Mouse (Mus musculus) myocyte (in vitro differentiated cells): ENCODE measurements at regions not wholly inside any gene's neighbourhood (a gene's known extent, or its start where the extent isn't known, plus 50 kb on each side); places are given as distances from the start of the nearest gene placed in this dataset.

Source experiments
- H3K27me3 ChIP-seq: one replicate; pipeline ENCODE4 v1.6.1; 2011; ENCODE audit not compliant: control insufficient read depth, insufficient read depth, insufficient read length
- H3K36me3 ChIP-seq: one replicate; pipeline ENCODE4 v1.6.1; 2011; ENCODE audit not compliant: control insufficient read depth, insufficient read depth
- H3K4me2 ChIP-seq: one replicate; pipeline ENCODE4 v1.6.1; 2011; ENCODE audit warnings: low read depth, control low read depth
- H3K4me3 ChIP-seq: one replicate; pipeline ENCODE4 v1.5.1; 2011; ENCODE audit warnings: mild to moderate bottlenecking, control low read depth, moderate library complexity
- H3K79me2 ChIP-seq: one replicate; pipeline ENCODE4 v1.6.1; 2011; ENCODE audit not compliant: control insufficient read depth, insufficient read depth
- H3ac ChIP-seq: one replicate; pipeline ENCODE4 v1.6.1; 2011; ENCODE audit not compliant: control insufficient read depth, insufficient read length
- CEBPB ChIP-seq: IDR thresholded peaks from 2 replicates; pipeline ENCODE4 v1.6.1; 2011; ENCODE audit warnings: mild to moderate bottlenecking, moderate library complexity; ENCODE audit not compliant: poor library complexity, insufficient read depth, severe bottlenecking
- E2F4 ChIP-seq: IDR thresholded peaks from one replicate; pipeline ENCODE4 v1.6.1; 2011; ENCODE audit warnings: mild to moderate bottlenecking, control low read depth, moderate library complexity; ENCODE audit not compliant: insufficient read depth
- MAX ChIP-seq: IDR thresholded peaks from one replicate; pipeline ENCODE4 v1.6.1; 2011; ENCODE audit warnings: low read depth, mild to moderate bottlenecking, control low read depth
- MYOD1 ChIP-seq, 3 experiments: IDR thresholded peaks; one replicate each; pipeline ENCODE4 v1.6.1; 2011; ENCODE audit warnings: control low read depth in 2 of 3, low read depth in 2 of 3, mild to moderate bottlenecking in 2 of 3, moderate library complexity in 1 of 3; ENCODE audit not compliant: insufficient read length in 2 of 3, control insufficient read depth in 1 of 3
- MYOG ChIP-seq, 3 experiments: IDR thresholded peaks; one replicate each; pipeline ENCODE4 v1.6.1; 2011; ENCODE audit warnings: control low read depth in 2 of 3, low read depth in 2 of 3, mild to moderate bottlenecking in 2 of 3; ENCODE audit not compliant: insufficient read length in 2 of 3, control insufficient read depth in 1 of 3, insufficient read depth in 1 of 3
- POLR2A ChIP-seq: IDR thresholded peaks from one replicate; pipeline ENCODE4 v1.6.1; 2011; ENCODE audit warnings: low read depth, mild to moderate bottlenecking, control low read depth, moderate library complexity; ENCODE audit not compliant: insufficient read length
- POLR2AphosphoS2 ChIP-seq: IDR thresholded peaks from one replicate; pipeline ENCODE4 v1.6.1; 2011; ENCODE audit warnings: low read depth, control low read depth; ENCODE audit not compliant: insufficient read length
- REST ChIP-seq: IDR thresholded peaks from one replicate; pipeline ENCODE4 v1.6.1; 2011; ENCODE audit warnings: mild to moderate bottlenecking, control low read depth, moderate library complexity; ENCODE audit not compliant: insufficient read depth, insufficient read length
- SRF ChIP-seq: IDR thresholded peaks from one replicate; pipeline ENCODE4 v1.6.1; 2011; ENCODE audit warnings: low read depth; ENCODE audit not compliant: control insufficient read depth, insufficient read length
- TCF12 ChIP-seq: IDR thresholded peaks from one replicate; pipeline ENCODE4 v1.6.1; 2011; ENCODE audit warnings: mild to moderate bottlenecking, control low read depth; ENCODE audit not compliant: poor library complexity, insufficient read depth, severe bottlenecking
- TCF3 ChIP-seq: IDR thresholded peaks from one replicate; pipeline ENCODE4 v1.6.1; 2011; ENCODE audit warnings: low read depth, control low read depth; ENCODE audit not compliant: insufficient read length
- USF1 ChIP-seq: IDR thresholded peaks from one replicate; pipeline ENCODE4 v1.6.1; 2011; ENCODE audit warnings: low read depth, mild to moderate bottlenecking, control low read depth, moderate library complexity

DNA sequence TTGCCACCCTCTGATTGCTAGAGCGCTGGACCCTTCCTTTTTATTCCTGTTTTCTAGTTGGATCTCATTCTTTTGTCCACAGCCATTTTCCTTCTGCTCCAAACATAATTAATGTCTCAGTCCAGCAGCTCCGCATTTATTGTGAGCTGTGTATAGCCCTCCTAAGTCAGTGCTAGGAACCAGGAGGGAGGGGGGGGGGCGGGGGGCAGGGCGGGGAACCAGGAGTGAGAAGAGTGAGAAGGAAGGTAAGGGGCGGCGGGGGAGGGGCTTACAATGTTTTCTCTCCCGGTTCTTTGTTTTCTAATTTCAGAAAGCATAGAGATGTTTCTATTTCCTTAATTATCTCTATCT is 125.6 kb downstream of the Minar1 start:
- Histone ChIP-seq H3K36me3 (no peaks in the 10 kb centered on the region), H3K79me2 (no peaks in the 10 kb centered on the region), H3ac (no peak overlapping the region), H3K4me3 (no peak overlapping the region), H3K27me3 (no peaks in the 10 kb centered on the region), H3K4me2 (no peak overlapping the region)
- TF ChIP-seq TCF12 (no peak), USF1 (no peak), REST (no peak), POLR2AphosphoS2 (no peak), POLR2A (no peak), TCF3 (no peak)

DNA sequence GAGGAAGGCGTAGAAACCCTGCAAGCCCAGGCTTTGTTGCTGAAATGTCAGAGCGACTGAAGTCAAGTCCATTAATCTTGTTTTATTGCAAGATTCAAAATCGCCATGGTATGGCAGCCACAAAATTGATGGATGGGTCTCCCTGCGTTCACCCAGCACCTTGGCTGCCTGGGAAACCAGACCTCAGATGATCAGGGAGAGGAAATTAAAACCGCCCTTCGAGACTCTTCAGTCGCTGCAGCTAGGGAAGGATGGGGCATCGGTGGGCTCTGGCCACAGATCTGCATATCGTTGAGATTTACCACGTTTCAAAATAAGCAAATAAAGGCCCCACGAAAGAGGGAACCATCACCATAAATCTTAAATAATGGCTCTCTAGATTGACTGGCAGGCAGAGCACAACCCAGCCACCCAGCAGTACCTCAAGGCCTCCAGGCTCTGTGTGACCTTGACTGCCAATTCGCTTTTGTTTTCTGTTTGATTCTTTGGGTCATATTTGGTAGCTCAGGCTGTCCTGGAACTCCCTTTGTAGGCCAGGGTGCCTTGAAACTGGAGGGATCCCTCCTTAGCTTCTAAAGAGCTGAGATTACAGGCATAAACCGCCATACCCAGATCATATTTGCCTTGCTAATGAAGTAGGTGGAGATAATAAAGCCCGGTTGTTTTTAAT is 126.1 kb downstream of the Minar1 start:
- no peak overlapping the region for H3ac ChIP-seq
- no peak overlapping the region for H3K4me2 ChIP-seq
- no peaks in the 10 kb centered on the region for H3K36me3 ChIP-seq
- TF ChIP-seq POLR2AphosphoS2, result no peak
- TF ChIP-seq TCF12, result no peak
- no peak for TF ChIP-seq SRF
- TF ChIP-seq USF1, result no peak
- TF ChIP-seq MAX, result no peak
- TF ChIP-seq CEBPB, result no peak
- no peak for TF ChIP-seq MYOD1 (IDR thresholded peaks at IDR 0.05; ENCODE audit: control insufficient read depth in 1 of 3, insufficient read length in 2 of 3, low read depth in 2 of 3)
- no peak for TF ChIP-seq E2F4
- no peak for TF ChIP-seq POLR2A
- no peak for TF ChIP-seq TCF3
- TF ChIP-seq MYOG (IDR thresholded peaks at IDR 0.05; ENCODE audit: control insufficient read depth in 1 of 3, insufficient read depth in 1 of 3, insufficient read length in 2 of 3, low read depth in 2 of 3), result no peak
- TF ChIP-seq REST, result no peak
- H3K4me3 ChIP-seq, result no peak overlapping the region
- H3K79me2 ChIP-seq, result no peaks in the 10 kb centered on the region
- H3K27me3 ChIP-seq, result no peaks in the 10 kb centered on the region

DNA sequence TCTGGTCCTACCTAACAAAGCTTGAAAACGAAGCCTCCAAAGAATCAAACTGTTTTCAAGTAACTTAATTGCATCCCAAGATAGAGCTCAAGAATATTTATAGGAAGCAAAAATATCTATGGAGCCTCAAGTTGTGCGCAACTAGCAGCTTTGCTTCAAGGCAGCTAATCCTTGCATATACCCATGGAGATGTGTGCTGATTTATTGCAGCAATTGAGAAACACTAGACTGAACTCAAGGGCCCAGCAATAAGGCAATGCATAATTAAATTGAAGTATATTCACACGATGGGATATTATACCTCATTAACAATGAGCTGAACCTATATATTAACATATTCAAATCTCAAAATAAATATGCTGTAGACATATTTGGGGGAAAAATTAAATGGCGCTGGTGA is 135.3 kb downstream of the Minar1 start:
- H3K4me2 ChIP-seq, result no peak overlapping the region
- H3K4me3 ChIP-seq, result no peak overlapping the region
- TF ChIP-seq TCF12, result no peak
- TF ChIP-seq POLR2A, result no peak
- no peak for TF ChIP-seq REST
- no peak for TF ChIP-seq MYOD1 (IDR thresholded peaks at IDR 0.05; ENCODE audit: control insufficient read depth in 1 of 3, insufficient read length in 2 of 3, low read depth in 2 of 3)
- TF ChIP-seq USF1, result no peak
- no peak for TF ChIP-seq TCF3
- TF ChIP-seq MAX, result no peak
- no peaks in the 10 kb centered on the region for H3K36me3 ChIP-seq
- H3K27me3 ChIP-seq, result no peaks in the 10 kb centered on the region
- no peak overlapping the region for H3ac ChIP-seq
- no peaks in the 10 kb centered on the region for H3K79me2 ChIP-seq

DNA sequence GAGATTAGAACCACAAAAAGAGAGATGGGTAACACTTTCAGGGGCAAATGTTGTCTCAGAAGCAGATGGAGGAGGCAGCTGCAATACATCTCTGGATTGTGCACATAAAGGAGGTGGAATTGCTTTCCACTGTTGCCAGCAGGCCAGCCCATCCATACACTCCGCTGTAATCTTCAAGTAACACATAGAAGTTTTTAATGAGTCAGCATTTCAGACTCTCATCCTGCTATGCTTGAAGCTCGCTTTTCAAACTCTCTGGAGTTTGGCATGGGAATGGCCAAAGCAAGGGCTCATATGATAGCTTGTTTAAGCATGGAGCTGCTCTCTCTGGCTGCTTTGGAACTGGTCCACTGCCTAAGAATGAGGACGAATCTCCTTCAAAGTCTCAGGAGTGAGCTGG is 143.5 kb downstream of the Minar1 start:
- Histone ChIP-seq H3K27me3 (no peaks in the 10 kb centered on the region), H3K36me3 (no peaks in the 10 kb centered on the region), H3K79me2 (no peaks in the 10 kb centered on the region), H3K4me3 (no peak overlapping the region), H3K4me2 (no peak overlapping the region), H3ac (no peak overlapping the region)
- no peak for TF ChIP-seq USF1
- TF ChIP-seq CEBPB, result no peak
- no peak for TF ChIP-seq REST
- no peak for TF ChIP-seq MYOG (IDR thresholded peaks at IDR 0.05; ENCODE audit: control insufficient read depth in 1 of 3, insufficient read depth in 1 of 3, insufficient read length in 2 of 3, low read depth in 2 of 3)
- TF ChIP-seq SRF, result no peak
- no peak for TF ChIP-seq MYOD1 (IDR thresholded peaks at IDR 0.05; ENCODE audit: control insufficient read depth in 1 of 3, insufficient read length in 2 of 3, low read depth in 2 of 3)
- TF ChIP-seq POLR2AphosphoS2, result no peak
- TF ChIP-seq TCF12, result no peak
- no peak for TF ChIP-seq E2F4
- no peak for TF ChIP-seq POLR2A
- TF ChIP-seq MAX, result no peak
- TF ChIP-seq TCF3, result no peak

DNA sequence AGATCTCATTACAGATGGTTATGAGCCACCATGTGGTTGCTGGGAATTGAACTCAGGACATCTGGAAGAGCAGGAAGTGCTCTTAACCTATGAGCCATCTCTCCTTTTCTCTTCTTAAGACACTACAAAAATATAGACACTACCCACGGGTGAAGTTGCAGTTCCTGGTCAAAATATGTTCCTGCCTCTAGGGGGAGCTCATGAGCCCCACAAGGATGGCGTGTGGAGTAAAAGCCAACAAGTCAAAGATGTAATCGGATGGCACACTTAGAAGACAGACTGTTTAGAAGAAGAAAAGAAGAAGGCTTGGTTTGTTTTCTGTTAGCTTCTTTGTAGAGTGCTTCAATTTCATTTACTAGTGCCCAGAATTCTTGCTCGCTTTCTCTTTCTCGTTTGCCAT is 161.7 kb downstream of the Minar1 start:
- TF ChIP-seq TCF12 (no peak), TCF3 (no peak), CEBPB (no peak), POLR2A (no peak), SRF (no peak), E2F4 (no peak)
- no peak overlapping the region for H3ac ChIP-seq

More for the DNA sequence above, 161.7 kb downstream of the Minar1 start:
- Histone ChIP-seq H3K4me3 (no peak overlapping the region), H3K36me3 (no peaks in the 10 kb centered on the region), H3K4me2 (no peak overlapping the region), H3K27me3 (no peaks in the 10 kb centered on the region), H3K79me2 (no peaks in the 10 kb centered on the region)
